Mouse (Mus musculus) midbrain, embryonic 11.5 days (tissue): Measurements from ENCODE around the gene Wdfy4. TPM values are rescaled to one million over a fixed set of nuclear protein-coding genes. Genes with fewer than 3 reads are reported as not detected.

Source experiments
- ATAC-seq: fragments of 200-750 bp; cut with Nextera tagmentation; 2 replicates; pipeline ENCODE4 v1.8.0; 2017; ENCODE audit warnings: moderate TSS enrichment, moderate library complexity; ENCODE audit not compliant: low FRiP score
- DNase-seq: peaks from one replicate; pipeline ENCODE4 v3.0.0; 2015; ENCODE audit warnings: low spot score; ENCODE audit errors: missing footprints
- H3K27ac ChIP-seq: fragments of 300-500 bp; sonication (generic); 2 replicates; pipeline ENCODE4 v1.5.1; 2014; ENCODE audit warnings: low read depth, low read length
- H3K27me3 ChIP-seq: fragments of 300-500 bp; sonication (generic); 2 replicates; pipeline ENCODE4 v1.6.1; 2014; ENCODE audit warnings: mild to moderate bottlenecking, low read length, moderate library complexity, mixed read lengths; ENCODE audit not compliant: control insufficient read depth, insufficient read depth
- H3K36me3 ChIP-seq: fragments of 300-500 bp; sonication (generic); 2 replicates; pipeline ENCODE4 v1.6.1; 2014; ENCODE audit warnings: mild to moderate bottlenecking, low read length, moderate library complexity, mixed read lengths; ENCODE audit not compliant: control insufficient read depth, insufficient read depth
- H3K4me1 ChIP-seq: fragments of 300-500 bp; sonication (generic); 2 replicates; pipeline ENCODE4 v1.6.1; 2014; ENCODE audit warnings: low read length; ENCODE audit not compliant: control insufficient read depth, insufficient read depth
- H3K4me2 ChIP-seq: fragments of 300-500 bp; sonication (generic); 2 replicates; pipeline ENCODE4 v1.6.1; 2014; ENCODE audit warnings: mild to moderate bottlenecking, moderate library complexity
- H3K4me3 ChIP-seq: fragments of 300-500 bp; sonication (generic); 2 replicates; pipeline ENCODE4 v1.5.1; 2014; ENCODE audit warnings: low read depth, low read length
- H3K9ac ChIP-seq: fragments of 300-500 bp; sonication (generic); 2 replicates; pipeline ENCODE4 v1.6.1; 2014; ENCODE audit warnings: low read length
- H3K9me3 ChIP-seq: fragments of 300-500 bp; sonication (generic); 2 replicates; pipeline ENCODE4 v1.6.1; 2016; ENCODE audit warnings: low read length; ENCODE audit not compliant: control insufficient read depth
- WGBS: fragments of 180-500 bp; shearing (Covaris S2); extraction: QIAGEN DNeasy Blood & Tissue Kit; methylation state at CpG from one replicate; pipeline ENCODE4 v1.1.7; 2014; 5-methylcytosine and 5-hydroxymethylcytosine counted together
- polyA plus RNA-seq: library from polyadenylated mRNA; unstranded; fragments of >200 nt; fragmentation: Nextera tagmentation; extraction: Ambion mirVana; gene quantifications from 2 replicates; pipeline ENCODE4 v1.2.1, GENCODE M21; 2014

The Wdfy4 gene
- polyA plus RNA-seq, 1 experiment from 2014 or later = 0.38 TPM

DNA sequence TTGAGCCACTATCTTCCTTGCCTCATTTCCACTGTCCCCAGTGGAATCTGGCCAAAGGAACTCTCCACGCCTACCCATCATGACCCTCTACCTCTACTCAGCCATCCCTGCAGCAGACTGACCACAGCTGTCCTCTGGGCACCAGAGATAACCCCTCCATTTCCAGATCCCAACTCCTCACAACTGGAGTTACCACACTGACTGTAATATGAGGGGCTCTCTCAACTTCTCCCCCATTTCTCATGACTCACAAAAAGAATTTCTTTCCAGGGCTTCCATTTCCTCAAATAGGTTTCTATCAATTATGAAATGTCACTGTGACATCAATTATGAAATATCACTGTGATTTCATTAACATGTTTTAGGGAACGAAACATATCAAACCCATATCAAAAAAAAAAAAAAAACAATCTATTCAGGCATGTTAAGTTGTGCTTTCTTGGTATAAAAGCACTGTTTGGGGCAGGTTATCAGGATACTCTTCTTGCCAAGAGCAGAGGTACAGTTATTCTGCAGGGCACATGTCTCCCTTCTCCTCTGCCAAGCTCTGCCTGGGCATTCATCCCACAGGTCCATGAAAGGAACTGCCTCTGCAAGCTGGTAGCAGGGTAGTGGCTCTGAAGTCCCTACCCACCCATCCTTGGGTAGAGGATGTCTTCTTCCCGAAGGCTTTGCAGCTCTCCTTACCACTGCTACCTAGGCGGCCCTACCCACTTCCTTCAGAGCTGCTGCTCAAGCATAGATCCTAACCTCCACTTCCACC is 10.1 kb downstream of the Wdfy4 start:
- no peak overlapping the region for H3K27ac ChIP-seq
- 85% methylated on average over 4 of the region's 4 CpGs for WGBS
- no peak overlapping the region for H3K9ac ChIP-seq
- no peak overlapping the region for H3K4me2 ChIP-seq
- DNase-seq = no peak
- no peak for ATAC-seq
- H3K9me3 ChIP-seq = no peaks in the 10 kb centered on the region
- H3K4me1 ChIP-seq = no peaks in the 10 kb centered on the region
- no peaks in the 10 kb centered on the region for H3K36me3 ChIP-seq
- H3K27me3 ChIP-seq = no peaks in the 10 kb centered on the region
- H3K4me3 ChIP-seq = no peak overlapping the region

GRCm38 (mm10) chr14:33171942-33172341 is 13.4 kb downstream of the Wdfy4 start:
- Histone ChIP-seq H3K4me3 (no peak overlapping the region), H3K9ac (no peak overlapping the region), H3K36me3 (no peaks in the 10 kb centered on the region), H3K4me1 (no peaks in the 10 kb centered on the region), H3K27ac (no peak overlapping the region), H3K9me3 (no peaks in the 10 kb centered on the region), H3K4me2 (no peak overlapping the region), H3K27me3 (no peaks in the 10 kb centered on the region)
- WGBS = 68% methylated on average over 1 of the region's 1 CpGs
- DNase-seq (no peak), ATAC-seq (no peak)

DNA sequence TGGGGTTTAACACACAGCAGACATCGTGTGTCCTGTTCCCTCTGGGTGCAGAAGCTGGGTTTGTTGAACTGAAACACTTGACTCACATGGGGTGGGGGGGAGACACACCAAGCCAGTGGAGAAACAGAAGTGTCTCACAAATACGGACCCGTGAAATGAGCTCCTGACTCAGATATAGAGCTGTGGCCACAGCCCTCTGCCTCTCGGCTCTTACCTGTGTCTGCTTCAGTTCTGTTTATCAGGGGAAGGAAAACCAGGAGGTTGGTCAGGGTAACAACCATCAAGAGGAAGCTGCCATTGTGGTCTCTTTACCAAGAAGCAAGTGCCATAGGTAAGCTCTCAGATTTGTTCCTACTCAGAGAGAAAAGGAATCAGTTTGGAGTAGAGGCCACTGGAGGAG is 16.6 kb downstream of the Wdfy4 start:
- no peak overlapping the region for H3K27ac ChIP-seq
- H3K4me3 ChIP-seq = no peak overlapping the region
- H3K36me3 ChIP-seq = no peaks in the 10 kb centered on the region
- H3K27me3 ChIP-seq = no peaks in the 10 kb centered on the region
- no peak for ATAC-seq
- WGBS = 82% methylated on average over 4 of the region's 4 CpGs
- no peaks in the 10 kb centered on the region for H3K4me1 ChIP-seq
- H3K9me3 ChIP-seq = no peaks in the 10 kb centered on the region
- DNase-seq = no peak
- no peak overlapping the region for H3K4me2 ChIP-seq
- H3K9ac ChIP-seq = no peak overlapping the region

DNA sequence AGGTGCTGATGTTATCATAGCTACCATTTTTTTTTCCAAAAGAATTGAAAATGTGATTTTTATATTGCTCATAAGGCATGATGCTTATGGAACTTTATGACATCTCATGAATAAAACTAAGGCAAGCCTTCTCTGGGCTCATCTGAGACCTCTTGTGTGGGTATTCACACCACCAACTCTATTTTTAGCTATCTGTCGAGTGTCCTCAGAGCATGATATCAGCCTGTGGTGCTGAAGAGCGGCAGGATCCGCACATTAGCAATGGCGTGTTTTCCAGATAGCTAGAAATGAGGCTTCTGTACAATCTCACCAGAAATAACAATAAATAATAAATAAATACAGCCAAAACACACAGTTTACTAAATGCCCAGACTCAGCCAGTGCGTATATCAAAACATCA is 23.1 kb downstream of the Wdfy4 start:
- no peak overlapping the region for H3K4me2 ChIP-seq
- H3K27ac ChIP-seq = no peak overlapping the region
- H3K27me3 ChIP-seq = no peaks in the 10 kb centered on the region
- no peaks in the 10 kb centered on the region for H3K4me1 ChIP-seq
- H3K36me3 ChIP-seq = no peaks in the 10 kb centered on the region
- ATAC-seq (no peak), DNase-seq (no peak)
- no peak overlapping the region for H3K9ac ChIP-seq
- H3K4me3 ChIP-seq = no peak overlapping the region
- WGBS = 94% methylated on average over 5 of the region's 5 CpGs
- no peaks in the 10 kb centered on the region for H3K9me3 ChIP-seq

DNA sequence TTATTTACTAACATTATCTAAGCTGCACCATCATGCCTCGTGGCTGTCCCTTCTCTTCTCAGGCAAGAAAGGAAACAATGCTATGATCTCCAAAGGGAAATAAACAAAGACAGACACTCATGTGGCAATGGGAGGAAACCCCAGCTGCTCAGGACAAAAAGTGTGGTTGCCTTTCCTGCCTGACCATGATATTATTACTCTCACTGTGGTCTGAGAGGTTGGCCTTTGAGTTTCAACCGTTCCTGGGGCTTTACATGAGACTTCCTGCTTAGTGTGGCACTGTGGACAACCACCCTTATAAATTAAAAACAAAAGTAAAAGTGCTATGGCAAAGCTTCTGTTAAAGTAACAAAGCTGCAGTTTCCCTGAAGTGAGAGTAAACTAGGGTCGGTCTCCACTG is 27.0 kb downstream of the Wdfy4 start:
- H3K4me1 ChIP-seq = no peaks in the 10 kb centered on the region
- no peak for DNase-seq
- no peaks in the 10 kb centered on the region for H3K9me3 ChIP-seq
- no peak overlapping the region for H3K9ac ChIP-seq
- no peaks in the 10 kb centered on the region for H3K36me3 ChIP-seq
- H3K27ac ChIP-seq = no peak overlapping the region
- H3K4me3 ChIP-seq = no peak overlapping the region
- ATAC-seq = no peak
- no peaks in the 10 kb centered on the region for H3K27me3 ChIP-seq
- 76% methylated on average over 3 of the region's 3 CpGs for WGBS
- no peak overlapping the region for H3K4me2 ChIP-seq

DNA sequence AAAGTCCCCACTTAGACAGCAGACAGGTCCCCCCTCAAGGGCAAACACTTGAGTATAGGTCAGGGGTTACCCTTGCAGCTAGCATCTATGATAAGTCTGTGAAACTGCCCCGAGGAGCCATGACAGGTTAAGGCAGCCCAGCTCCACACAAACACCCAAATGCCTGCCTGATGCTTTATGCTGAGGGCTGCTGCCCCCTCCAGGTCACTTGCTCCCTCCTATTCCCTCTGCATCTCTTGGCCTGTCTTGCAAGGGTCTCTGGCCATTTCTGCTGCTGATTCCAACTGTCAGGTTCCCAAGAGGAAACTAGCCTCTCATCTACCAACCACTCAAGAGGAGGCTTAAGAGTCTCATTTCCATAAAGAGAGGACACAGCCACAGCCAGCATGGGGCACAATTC is 32.4 kb downstream of the Wdfy4 start:
- Histone ChIP-seq H3K9me3 (no peaks in the 10 kb centered on the region), H3K9ac (no peak overlapping the region), H3K27ac (no peak overlapping the region), H3K4me2 (no peak overlapping the region), H3K4me1 (no peaks in the 10 kb centered on the region), H3K27me3 (no peaks in the 10 kb centered on the region; the same call in 1 of the 2 replicates), H3K36me3 (no peaks in the 10 kb centered on the region), H3K4me3 (no peak overlapping the region)
- DNase-seq (no peak), ATAC-seq (no peak)
- WGBS = 59% methylated on average over 1 of the region's 1 CpGs

GRCm38 (mm10) chr14:33146287-33146686 is 39.0 kb downstream of the Wdfy4 start:
- Histone ChIP-seq H3K4me2 (no peak overlapping the region), H3K36me3 (no peaks in the 10 kb centered on the region), H3K27ac (no peak overlapping the region), H3K9me3 (no peaks in the 10 kb centered on the region), H3K9ac (no peak overlapping the region), H3K4me1 (no peaks in the 10 kb centered on the region), H3K4me3 (no peak overlapping the region), H3K27me3 (no peaks in the 10 kb centered on the region; the same call in 1 of the 2 replicates)
- DNase-seq (no peak), ATAC-seq (no peak)
- WGBS = 32% methylated on average over 2 of the region's 2 CpGs

DNA sequence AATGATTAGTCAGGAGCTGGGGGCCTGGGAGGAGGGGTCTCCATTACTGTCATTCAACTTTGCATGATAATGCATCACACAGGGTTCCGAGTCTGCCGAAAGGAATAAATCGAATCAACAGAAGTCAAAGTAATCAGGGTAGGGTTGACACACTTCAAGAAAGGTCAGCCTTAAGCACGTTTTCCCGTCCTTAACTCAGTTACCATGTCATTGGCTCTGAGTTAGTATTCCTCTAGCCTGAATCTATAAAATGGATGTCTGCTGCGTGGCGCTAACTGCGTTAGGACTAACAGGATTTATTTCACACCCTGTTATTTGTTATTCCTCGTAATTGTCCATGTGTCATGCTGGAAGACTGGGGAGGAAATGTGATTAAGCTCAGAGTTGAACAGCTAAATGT is 48.5 kb downstream of the Wdfy4 start:
- H3K4me1 ChIP-seq = no peaks in the 10 kb centered on the region
- no peaks in the 10 kb centered on the region for H3K9me3 ChIP-seq
- no peaks in the 10 kb centered on the region for H3K36me3 ChIP-seq
- ATAC-seq (no peak), DNase-seq (no peak)
- H3K4me3 ChIP-seq = no peak overlapping the region
- no peak overlapping the region for H3K9ac ChIP-seq
- no peaks in the 10 kb centered on the region; the same call in 1 of the 2 replicates for H3K27me3 ChIP-seq
- no peak overlapping the region for H3K27ac ChIP-seq
- no peak overlapping the region for H3K4me2 ChIP-seq
- WGBS = 54% methylated on average over 9 of the region's 9 CpGs

DNA sequence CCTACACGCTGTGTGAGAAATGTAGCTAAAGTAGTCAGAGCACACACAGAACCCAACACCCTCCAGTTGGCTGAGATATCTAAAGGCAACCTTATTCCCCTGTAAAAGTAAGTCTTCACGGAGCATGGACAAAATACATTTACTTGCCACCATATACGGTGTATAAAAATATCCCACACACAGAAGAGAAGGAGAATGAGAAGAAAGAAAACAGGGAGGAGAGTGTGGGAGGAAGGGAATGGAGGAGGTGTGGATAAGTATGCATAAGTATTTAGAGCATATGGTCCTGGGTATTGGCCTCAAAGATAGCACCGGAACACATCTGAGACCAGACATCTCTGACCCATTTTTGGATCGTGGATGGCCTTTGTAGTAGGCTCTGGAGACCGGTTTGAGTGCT is 50.1 kb downstream of the Wdfy4 start:
- WGBS = 92% methylated on average over 6 of the region's 6 CpGs
- H3K27ac ChIP-seq = no peak overlapping the region
- no peak overlapping the region for H3K9ac ChIP-seq
- H3K4me3 ChIP-seq = no peak overlapping the region
- no peaks in the 10 kb centered on the region for H3K36me3 ChIP-seq
- no peak for ATAC-seq
- no peaks in the 10 kb centered on the region for H3K4me1 ChIP-seq
- H3K9me3 ChIP-seq = no peaks in the 10 kb centered on the region
- no peaks in the 10 kb centered on the region; the same call in 1 of the 2 replicates for H3K27me3 ChIP-seq
- no peak for DNase-seq
- no peak overlapping the region for H3K4me2 ChIP-seq
